Mouse (Mus musculus) thymus, adult 2 months (tissue): ENCODE measurements at regions not wholly inside any gene's neighbourhood (a gene's known extent, or its start where the extent isn't known, plus 50 kb on each side); places are given as distances from the start of the nearest gene placed in this dataset.

Experiments
- CTCF ChIP-seq: fragments of 200-500 bp; IDR thresholded peaks from 2 replicates; pipeline ENCODE4 v1.5.1; 2012; ENCODE audit warnings: mild to moderate bottlenecking, control low read depth, low read length, moderate library complexity, borderline replicate concordance; ENCODE audit not compliant: control insufficient read depth, poor library complexity, insufficient read depth; ENCODE audit errors: extremely low read depth
- POLR2A ChIP-seq: fragments of 200-500 bp; IDR thresholded peaks from 2 replicates; pipeline ENCODE4 v1.6.1; 2012; ENCODE audit warnings: mild to moderate bottlenecking, low read length, control low read depth, moderate library complexity; ENCODE audit not compliant: control insufficient read depth, poor library complexity, insufficient read depth; ENCODE audit errors: extremely low read depth

- no peak for TF ChIP-seq POLR2A
- no peak for TF ChIP-seq CTCF
These were observed 91.0 kb downstream of the Cpn2 start for GRCm38 (mm10) chr16:30176306-30176705.
